Mouse (Mus musculus) induced T-regulatory cell, adult 2 months (primary cell): ENCODE data around the gene Apon.
"Not testable (repeated sequence)": the region's sequence is repeated elsewhere in the genome, so short reads cannot be mapped to it uniquely, and the experiment has no call there.

Experiments
- DNase-seq: peaks from one replicate; pipeline ENCODE4 v3.0.0-alpha.2; 2012; ENCODE audit warnings: low read depth

Gene Apon

GRCm38 (mm10) chr10:128232420-128232985 is 21.4 kb upstream of the Apon start:
- peak; percentile 91 for DNase-seq

DNA sequence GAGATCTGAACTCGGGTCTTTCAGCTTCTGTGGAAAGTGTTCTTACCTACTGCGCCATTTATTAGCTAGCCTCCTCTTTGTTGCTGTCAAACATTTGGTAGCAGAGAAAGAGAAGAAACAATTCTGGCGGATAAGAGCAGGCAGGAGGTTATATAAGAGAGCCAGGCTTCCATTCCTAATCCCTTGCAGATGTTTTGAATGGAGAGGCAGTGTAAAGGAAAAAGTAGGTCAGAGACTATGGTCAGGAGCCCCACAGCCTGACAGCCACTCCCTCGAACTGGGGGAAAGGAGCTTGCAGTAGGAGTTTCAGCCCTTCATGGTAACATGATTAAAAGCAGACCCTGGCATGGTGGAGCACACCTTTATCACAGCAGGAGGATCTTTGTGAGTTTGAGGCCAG is 17.6 kb upstream of the Apon start:
- no peak for DNase-seq

DNA sequence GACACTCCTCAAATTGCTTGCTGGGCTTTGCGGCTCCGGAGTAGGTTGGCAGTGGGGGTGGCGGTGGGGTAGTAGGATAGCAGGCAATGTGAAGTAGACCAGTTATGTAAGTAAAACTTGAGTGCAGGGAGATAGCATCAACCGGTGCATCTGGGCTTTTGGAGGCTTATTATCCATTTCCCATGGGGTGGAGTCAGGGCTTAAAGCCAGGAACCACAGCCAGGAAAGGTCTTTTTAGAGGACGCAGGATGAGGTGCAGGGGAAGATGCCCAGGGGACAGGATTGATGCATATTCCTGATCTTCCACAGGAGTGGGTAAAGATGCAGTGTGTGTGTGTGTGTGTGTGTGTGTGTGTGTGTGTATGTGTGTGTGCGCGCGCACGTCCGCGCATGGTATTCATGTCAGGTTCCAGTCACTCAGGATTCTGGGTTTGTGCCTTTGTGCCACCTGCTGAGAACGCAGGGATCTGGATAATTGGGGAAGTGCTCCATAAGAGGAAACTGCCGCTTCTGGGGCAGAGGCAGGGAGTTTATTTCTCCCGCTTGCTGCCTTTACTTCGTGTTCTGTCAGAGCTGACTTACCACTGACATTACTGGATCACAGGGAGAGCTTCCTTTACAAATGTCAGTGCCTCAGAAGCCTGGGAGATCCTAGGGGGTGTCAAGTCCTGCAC is 16.0 kb upstream of the Apon start:
- no peak for DNase-seq

- DNase-seq: no peak
Observed at GRCm38 (mm10) chr10:128239140-128239539, 14.8 kb upstream of the Apon start.

DNA sequence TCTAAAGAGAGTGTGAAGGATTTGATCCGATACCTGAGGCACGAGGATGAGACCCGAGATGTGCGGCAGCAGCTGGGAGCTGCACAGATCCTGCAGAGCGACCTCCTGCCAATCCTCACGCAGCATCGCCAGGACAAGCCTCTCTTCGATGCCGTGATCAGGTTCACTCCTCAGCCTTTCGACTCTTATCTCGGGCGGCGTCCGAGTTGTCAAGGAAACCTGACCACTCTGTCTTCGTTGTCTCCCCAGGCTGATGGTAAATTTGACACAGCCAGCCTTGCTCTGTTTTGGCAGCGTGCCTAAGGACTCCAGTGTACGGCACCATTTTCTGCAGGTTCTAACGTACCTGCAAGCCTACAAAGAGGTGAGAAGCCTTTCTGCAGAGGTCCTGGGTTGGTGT is 13.8 kb upstream of the Apon start:
- DNase-seq: no peak

GRCm38 (mm10) chr10:128243252-128243651 is 10.6 kb upstream of the Apon start:
- DNase-seq: no peak

DNA sequence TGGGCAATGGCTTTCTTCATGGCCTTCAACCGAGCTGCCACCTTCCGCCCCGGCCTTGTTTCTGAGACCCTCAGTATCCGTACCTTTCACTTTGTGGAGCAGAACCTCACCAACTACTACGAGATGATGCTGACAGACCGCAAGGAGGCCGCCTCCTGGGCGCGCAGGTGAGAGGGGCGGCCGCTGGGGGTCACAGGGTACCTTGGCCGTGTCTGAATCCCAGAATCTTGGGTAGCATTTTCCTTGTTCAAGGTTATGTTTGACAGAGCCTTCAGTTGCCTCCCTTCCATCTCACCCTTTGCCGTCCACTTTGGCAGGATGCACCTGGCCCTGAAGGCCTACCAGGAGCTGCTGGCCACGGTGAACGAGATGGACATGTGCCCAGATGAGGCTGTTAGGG is 9.8 kb upstream of the Apon start:
- DNase-seq: no peak

GRCm38 (mm10) chr10:128247020-128247732 is 6.7 kb upstream of the Apon start:
- no peak for DNase-seq

- DNase-seq: no peak
Observed at GRCm38 (mm10) chr10:128250565-128250964, 3.3 kb upstream of the Apon start.

- DNase-seq: no peak
Observed at GRCm38 (mm10) chr10:128255925-128256324, 2.0 kb downstream of the Apon start.

GRCm38 (mm10) chr10:128256328-128256727 is 2.4 kb downstream of the Apon start:
- DNase-seq: no peak

- no peak for DNase-seq
Observed at GRCm38 (mm10) chr10:128258953-128259352, 5.1 kb downstream of the Apon start.

- no peak for DNase-seq
Observed at GRCm38 (mm10) chr10:128259946-128260345, 6.0 kb downstream of the Apon start.

GRCm38 (mm10) chr10:128260376-128260775 is 6.5 kb downstream of the Apon start:
- not testable (repeated sequence) for DNase-seq

DNA sequence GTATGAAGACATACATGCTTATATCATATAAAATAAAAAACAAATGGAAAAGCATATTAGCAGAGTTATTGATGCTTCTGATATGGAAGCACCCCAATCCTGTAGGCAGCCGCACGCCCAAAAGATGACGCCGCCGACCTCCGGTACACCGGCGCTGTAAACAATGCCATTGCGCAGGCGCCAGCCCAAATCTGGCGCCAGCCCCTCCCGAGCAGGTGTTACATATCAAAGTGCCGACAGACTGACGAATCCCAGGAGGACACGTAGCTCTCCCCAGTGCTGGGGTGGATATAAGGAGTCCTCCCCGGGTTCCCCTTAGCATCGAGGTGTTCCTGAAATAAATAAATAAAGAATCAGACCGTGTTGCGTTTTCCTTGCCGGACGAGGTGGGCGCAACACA is 8.4 kb downstream of the Apon start:
- DNase-seq: no peak

DNA sequence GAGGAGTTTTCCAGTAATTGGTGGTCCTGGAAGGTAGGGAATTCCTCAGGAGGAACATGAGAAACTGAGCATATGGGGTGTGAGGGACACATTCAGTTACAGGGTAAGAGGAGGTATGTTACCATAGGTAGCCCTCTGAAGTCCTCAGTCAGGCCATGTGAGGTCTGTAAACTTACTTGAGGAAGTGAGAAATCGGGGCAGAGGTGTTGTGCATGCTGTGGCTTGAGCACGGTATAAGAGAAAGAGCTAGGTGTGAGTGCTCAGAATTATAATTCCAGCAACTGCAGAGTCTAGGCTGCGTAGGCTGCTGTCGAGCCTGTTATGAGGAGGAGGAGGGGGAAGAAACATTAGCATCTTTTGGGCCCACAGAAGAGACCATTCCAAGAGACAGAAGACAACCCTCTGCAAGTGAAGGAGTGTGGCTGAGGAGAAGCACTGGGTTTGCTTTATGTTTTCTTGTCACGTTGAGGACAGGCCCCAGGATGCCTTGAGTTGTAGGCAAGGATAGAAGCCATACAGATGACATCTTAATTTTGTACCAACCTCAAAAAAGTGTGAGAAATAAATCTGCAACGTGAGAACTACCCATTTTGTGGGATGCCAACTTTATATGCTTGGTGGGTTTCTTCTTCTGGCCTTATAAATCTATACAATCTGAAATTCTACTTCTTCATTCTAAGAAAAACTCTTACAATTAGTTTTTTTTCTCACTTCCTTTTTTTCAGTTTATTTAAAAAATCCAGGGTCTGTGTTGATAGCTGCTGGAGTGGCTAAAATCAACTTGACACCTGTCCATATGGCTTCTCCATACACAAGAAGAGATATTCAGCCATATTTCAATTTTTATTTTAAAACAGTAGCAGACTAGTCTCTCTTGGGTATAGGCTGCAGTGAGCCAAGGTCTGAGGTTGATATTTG is 9.8 kb downstream of the Apon start:
- no peak for DNase-seq

DNA sequence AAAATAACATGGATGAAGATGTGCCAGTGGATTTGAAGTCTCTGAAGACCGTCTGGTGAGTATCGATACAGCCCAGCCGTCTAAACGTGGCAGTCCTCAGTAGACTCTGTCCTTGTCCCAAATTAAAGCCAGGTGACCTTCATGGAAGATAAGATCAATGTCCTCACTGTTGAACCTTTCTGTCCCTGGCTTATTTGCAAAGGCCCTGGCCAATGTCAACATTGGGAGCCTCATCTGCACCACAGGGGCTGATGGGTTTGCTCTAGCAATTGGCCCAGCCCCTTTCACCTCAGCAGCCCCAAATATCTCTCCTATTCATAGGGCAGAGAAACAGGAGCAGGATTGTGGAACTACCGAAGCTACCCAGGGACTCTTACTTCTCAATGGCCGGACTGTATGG is 14.5 kb downstream of the Apon start, which contains the start of gene Apof:
Apof (plus strand) TSS at position 301 of the 400 bp plus-strand sequence.
- no peak for DNase-seq

DNA sequence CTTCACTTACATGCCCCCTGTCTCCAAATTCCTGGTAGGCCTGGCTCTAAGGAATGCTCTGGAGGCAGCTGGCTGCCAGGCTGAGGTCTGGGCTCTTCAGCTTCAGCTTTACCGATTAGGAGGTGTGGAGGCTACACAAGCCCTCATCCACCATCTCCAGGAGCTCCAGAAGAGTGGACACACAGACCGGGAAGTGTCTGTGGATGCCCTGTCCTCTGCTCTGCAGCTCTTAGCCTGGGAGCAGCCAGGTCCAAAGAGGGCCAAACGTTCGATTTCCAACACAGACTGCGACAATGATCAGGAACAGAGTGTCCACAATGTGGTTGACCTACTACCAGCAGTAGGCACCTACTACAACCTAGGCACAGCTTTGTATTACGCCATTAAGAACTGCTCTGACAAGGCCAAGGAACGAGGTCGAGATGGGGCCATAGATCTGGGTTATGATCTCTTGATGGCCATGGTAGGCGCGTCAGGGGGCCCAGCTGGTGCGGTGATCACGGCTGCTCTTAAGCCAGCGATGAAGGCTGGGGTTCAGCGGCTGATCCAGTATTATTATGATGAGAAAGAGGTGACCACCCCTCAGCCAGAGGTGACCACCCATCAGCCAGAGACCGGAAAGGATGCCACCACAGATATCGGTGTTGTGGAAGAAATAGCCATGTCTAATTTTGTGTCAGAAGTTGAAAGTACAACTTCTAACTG is 15.5 kb downstream of the Apon start:
- no peak for DNase-seq

GRCm38 (mm10) chr10:128270287-128270841 is 16.5 kb downstream of the Apon start, which contains the start of gene Stat2:
Gene Stat2 (plus strand): TSS chr10:128270559.
- peak; percentile 98 for DNase-seq

DNA sequence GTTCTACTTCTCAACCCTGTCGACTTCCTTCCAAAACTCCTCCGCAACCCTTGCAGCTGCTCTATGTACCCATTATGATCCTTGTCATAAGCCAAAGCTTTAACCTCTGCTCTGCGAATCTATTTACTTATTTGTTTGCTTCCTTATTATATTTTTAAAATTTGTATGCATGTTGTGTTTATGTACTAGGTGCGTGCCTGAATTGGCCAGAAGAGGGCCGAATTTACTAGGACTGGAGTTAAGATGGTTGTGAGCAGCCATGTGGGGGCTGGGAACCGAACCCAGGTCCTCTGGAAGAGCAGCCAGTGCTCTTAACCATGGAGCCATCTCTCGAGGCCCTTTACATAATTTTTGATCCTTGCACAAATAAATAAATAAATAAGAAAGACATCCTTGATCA is 17.0 kb downstream of the Apon start:
- DNase-seq: peak; percentile 64

DNA sequence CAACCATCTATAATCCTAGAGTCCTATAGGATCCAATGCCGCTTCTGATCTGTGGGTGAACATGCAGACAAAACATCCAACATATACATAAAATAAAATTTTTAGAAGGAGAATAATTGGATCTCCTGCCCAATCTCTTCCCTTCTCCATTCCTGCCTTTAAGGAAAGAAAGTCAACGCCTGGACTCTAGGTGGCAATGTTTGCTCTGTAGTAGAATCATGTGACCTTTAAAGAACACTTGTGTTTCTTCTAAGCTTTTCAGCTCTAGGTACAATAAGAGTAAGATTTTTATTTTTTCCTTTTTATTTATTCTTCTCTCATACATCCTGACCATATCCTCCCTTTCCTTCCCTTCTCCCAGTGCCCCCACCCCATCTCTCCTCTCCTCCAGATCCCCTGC is 18.0 kb downstream of the Apon start:
- peak; percentile 43 for DNase-seq
